Mouse (Mus musculus) lung, adult 2 months (tissue): Measurements from ENCODE around the gene Zfp941.

ENCODE experiments used
- CTCF ChIP-seq: fragments of 200-500 bp; IDR thresholded peaks from 2 replicates; pipeline ENCODE4 v1.5.1; 2011; ENCODE audit warnings: mild to moderate bottlenecking, low read length, control low read depth; ENCODE audit not compliant: insufficient read depth
- POLR2A ChIP-seq: fragments of 200-500 bp; IDR thresholded peaks from 2 replicates; pipeline ENCODE4 v1.6.1; 2011; ENCODE audit warnings: low read depth, mild to moderate bottlenecking, control low read depth, low read length, borderline replicate concordance; ENCODE audit errors: extremely low read depth

DNA sequence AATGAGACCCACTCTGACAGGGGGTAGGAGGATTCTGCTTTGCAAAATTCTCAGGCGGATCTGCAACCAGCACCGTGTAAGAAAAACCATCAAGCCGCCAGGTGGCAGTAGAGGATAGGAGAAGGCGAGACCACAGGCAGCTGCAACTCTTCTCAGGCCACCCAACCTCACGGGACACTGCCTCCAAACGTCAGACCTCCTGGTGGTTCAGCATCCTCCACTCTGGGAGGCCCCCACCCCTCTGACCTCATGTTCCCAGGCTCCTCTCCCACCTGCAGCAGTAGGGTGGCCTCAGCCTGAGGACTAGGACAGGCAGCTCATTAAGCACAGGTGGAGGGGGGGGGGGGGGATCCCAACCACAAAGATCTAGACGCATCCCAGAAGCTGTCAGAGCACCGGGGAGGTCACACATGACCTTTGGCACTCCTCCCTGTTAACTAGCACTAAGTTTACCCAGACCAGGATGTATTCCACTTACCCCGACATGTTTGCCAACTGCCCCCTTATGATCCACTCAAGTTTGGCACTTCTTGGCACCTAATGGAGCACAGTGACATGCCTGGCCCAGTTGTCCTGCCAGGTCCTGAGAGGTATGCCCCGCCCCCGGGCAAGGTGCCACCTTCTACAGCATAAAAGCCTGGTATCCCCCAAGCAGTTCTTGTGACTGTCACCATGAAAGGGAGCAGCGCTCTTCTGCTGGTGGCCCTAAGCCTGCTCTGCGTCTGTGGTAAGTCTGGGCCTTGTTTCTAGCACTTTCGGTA is 23.1 kb upstream of the Zfp941 start, which contains the start of gene Scgb1c1:
- TF ChIP-seq POLR2A: no peak
- TF ChIP-seq CTCF: peak; percentile 93
